Mouse (Mus musculus): ENCODE results near the gene Nutm2. TPM values are rescaled to one million over a fixed set of nuclear protein-coding genes. Genes with fewer than 3 reads are reported as not detected.
"Not testable (repeated sequence)": the region's sequence is repeated elsewhere in the genome, so short reads cannot be mapped to it uniquely, and the experiment has no call there.

Gene Nutm2
- polyA plus RNA-seq, 1 experiment from 2014 or later = not detected

GRCm38 (mm10) chr13:50453426-50453825 lies 13.7 kb upstream of the Nutm2 start:
- no peaks in the 10 kb centered on the region for H3K27me3 ChIP-seq (replicated peaks; ENCODE audit: control insufficient read depth, insufficient read depth, low read length)
- no peak overlapping the region for H3K4me3 ChIP-seq (replicated peaks; ENCODE audit: low read length)
- no peak overlapping the region for H3K9ac ChIP-seq (replicated peaks; ENCODE audit: low read depth, low read length)
- H3K4me1 ChIP-seq (replicated peaks; ENCODE audit: control insufficient read depth, insufficient read depth, low read length) = no peaks in the 10 kb centered on the region
- H3K9me3 ChIP-seq (ENCODE audit: control insufficient read depth, low read length) = no peaks in the 10 kb centered on the region
- WGBS = 31% methylated on average over 4 of the region's 4 CpGs
- no peak overlapping the region for H3K27ac ChIP-seq (ENCODE audit: low read length)
- ATAC-seq = no peak
- no peaks in the 10 kb centered on the region for H3K36me3 ChIP-seq (ENCODE audit: control insufficient read depth, insufficient read depth)
- no peak overlapping the region for H3K4me2 ChIP-seq (ENCODE audit: low read length)

GRCm38 (mm10) chr13:50460433-50460832 lies 6.7 kb upstream of the Nutm2 start:
- not testable (repeated sequence) for H3K9ac ChIP-seq (replicated peaks; ENCODE audit: low read depth, low read length); H3K4me1 ChIP-seq (replicated peaks; ENCODE audit: control insufficient read depth, insufficient read depth, low read length); H3K27ac ChIP-seq (ENCODE audit: low read length); H3K36me3 ChIP-seq (ENCODE audit: control insufficient read depth, insufficient read depth); H3K4me3 ChIP-seq (replicated peaks; ENCODE audit: low read length); H3K9me3 ChIP-seq (ENCODE audit: control insufficient read depth, low read length); ATAC-seq; H3K4me2 ChIP-seq (ENCODE audit: low read length); H3K27me3 ChIP-seq (replicated peaks; ENCODE audit: control insufficient read depth, insufficient read depth, low read length)
- WGBS = 59% methylated on average over 2 of the region's 2 CpGs

GRCm38 (mm10) chr13:50464621-50465562 lies 2.2 kb upstream of the Nutm2 start:
- Histone ChIP-seq H3K9ac (replicated peaks; ENCODE audit: low read depth, low read length) (no peak overlapping the region), H3K36me3 (ENCODE audit: control insufficient read depth, insufficient read depth) (no peaks in the 10 kb centered on the region), H3K9me3 (ENCODE audit: control insufficient read depth, low read length) (no peaks in the 10 kb centered on the region), H3K27me3 (replicated peaks; ENCODE audit: control insufficient read depth, insufficient read depth, low read length) (no peaks in the 10 kb centered on the region), H3K4me1 (replicated peaks; ENCODE audit: control insufficient read depth, insufficient read depth, low read length) (no peaks in the 10 kb centered on the region), H3K4me3 (replicated peaks; ENCODE audit: low read length) (peak overlapping the region; percentile 17), H3K27ac (ENCODE audit: low read length) (no peak overlapping the region), H3K4me2 (ENCODE audit: low read length) (peak overlapping the region; percentile 31)
- ATAC-seq = peak; percentile 52; the same call in 1 of the 2 replicates
- 39% methylated on average over 27 of the region's 27 CpGs for WGBS

- not testable (repeated sequence) for ATAC-seq
Observed at GRCm38 (mm10) chr13:50488510-50488909, 21.4 kb downstream of the Nutm2 start.

GRCm38 (mm10) chr13:50510470-50511343 lies 43.6 kb downstream of the Nutm2 start:
- not testable (repeated sequence) for H3K4me3 ChIP-seq (replicated peaks; ENCODE audit: low read length); H3K4me2 ChIP-seq (ENCODE audit: low read length); ATAC-seq; H3K4me1 ChIP-seq (replicated peaks; ENCODE audit: control insufficient read depth, insufficient read depth, low read length); H3K27ac ChIP-seq (ENCODE audit: low read length); H3K27me3 ChIP-seq (replicated peaks; ENCODE audit: control insufficient read depth, insufficient read depth, low read length); H3K36me3 ChIP-seq (ENCODE audit: control insufficient read depth, insufficient read depth); H3K9ac ChIP-seq (replicated peaks; ENCODE audit: low read depth, low read length); H3K9me3 ChIP-seq (ENCODE audit: control insufficient read depth, low read length)
- 80% methylated on average over 9 of the region's 9 CpGs for WGBS

More at GRCm38 (mm10) chr13:50488510-50488909, 21.4 kb downstream of the Nutm2 start:
- not testable (repeated sequence) for H3K9ac ChIP-seq (replicated peaks; ENCODE audit: low read depth, low read length); H3K4me1 ChIP-seq (replicated peaks; ENCODE audit: control insufficient read depth, insufficient read depth, low read length); H3K4me3 ChIP-seq (replicated peaks; ENCODE audit: low read length); H3K4me2 ChIP-seq (ENCODE audit: low read length); H3K27me3 ChIP-seq (replicated peaks; ENCODE audit: control insufficient read depth, insufficient read depth, low read length); H3K36me3 ChIP-seq (ENCODE audit: control insufficient read depth, insufficient read depth); H3K9me3 ChIP-seq (ENCODE audit: control insufficient read depth, low read length); H3K27ac ChIP-seq (ENCODE audit: low read length)

Other genes with a start within 250 kb of the Nutm2 start
- gene Gm906, start 217.0 kb upstream of the Nutm2 start, polyA plus RNA-seq (2015; fragmentation: Nextera tagmentation; extraction: Ambion mirVana) = not detected in 2 replicates
- gene Fbxw17, start 49.4 kb upstream of the Nutm2 start, polyA plus RNA-seq (2015; fragmentation: Nextera tagmentation; extraction: Ambion mirVana) = 34.9 and 41.6 TPM in 2 replicates
- not detected in 2 replicates for gene Gm47429, start 23.4 kb upstream of the Nutm2 start, polyA plus RNA-seq (2015; fragmentation: Nextera tagmentation; extraction: Ambion mirVana)
- gene Gm904, start 175.9 kb downstream of the Nutm2 start, polyA plus RNA-seq (2015; fragmentation: Nextera tagmentation; extraction: Ambion mirVana) = not detected in 2 replicates
- gene Gm8765, start 231.0 kb downstream of the Nutm2 start, polyA plus RNA-seq (2015; fragmentation: Nextera tagmentation; extraction: Ambion mirVana) = not detected in 2 replicates

Data from forebrain, embryonic 16.5 days (tissue).